Mouse (Mus musculus): Measurements from ENCODE around the gene Erfe.

Erfe gene

DNA sequence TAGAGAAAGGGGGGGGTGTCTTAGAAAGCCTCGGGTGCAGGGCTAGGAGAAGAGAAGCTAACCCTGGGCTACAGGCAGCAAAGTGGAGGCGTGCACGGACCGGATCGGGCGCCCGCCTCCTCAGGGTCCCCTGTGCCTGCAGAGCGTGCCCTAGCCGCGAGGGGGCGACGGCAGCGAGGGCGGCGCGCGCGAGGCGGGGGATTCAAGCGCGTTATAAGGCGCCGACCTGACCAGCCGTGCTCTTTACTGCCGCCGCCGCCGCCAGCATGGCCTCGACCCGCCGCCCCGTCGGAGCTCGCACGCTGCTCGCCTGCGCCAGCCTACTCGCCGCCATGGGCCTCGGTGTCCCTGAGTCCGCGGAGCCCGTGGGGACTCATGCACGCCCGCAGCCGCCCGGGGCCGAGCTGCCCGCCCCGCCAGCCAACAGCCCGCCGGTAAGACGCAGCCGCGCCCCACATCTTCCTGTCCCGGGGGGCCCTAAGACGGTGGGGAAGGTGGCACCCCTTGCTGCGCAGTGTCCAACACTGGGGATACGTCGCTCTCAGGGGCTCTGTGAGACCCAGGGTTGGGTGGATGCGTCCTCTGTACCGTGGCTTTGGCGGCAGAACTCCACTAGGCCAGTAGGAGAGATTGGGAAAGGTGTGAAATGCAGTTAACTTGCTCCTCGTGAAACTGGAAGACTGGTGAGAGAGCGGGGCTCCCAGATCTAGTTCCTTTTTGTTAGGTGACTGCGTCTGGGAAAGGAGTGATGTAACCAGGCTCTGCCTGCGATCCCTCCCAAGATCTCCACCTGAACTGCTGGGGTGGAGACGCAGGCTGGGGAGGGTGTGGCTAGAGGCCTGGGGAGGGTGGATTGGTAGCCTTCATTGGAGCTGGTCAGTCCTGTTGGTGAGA is at the start of gene Erfe:
Gene Erfe, plus strand, starts transcription at position 216 of the 894 bp plus-strand sequence.
- DNase-seq: peak; percentile 12

DNA sequence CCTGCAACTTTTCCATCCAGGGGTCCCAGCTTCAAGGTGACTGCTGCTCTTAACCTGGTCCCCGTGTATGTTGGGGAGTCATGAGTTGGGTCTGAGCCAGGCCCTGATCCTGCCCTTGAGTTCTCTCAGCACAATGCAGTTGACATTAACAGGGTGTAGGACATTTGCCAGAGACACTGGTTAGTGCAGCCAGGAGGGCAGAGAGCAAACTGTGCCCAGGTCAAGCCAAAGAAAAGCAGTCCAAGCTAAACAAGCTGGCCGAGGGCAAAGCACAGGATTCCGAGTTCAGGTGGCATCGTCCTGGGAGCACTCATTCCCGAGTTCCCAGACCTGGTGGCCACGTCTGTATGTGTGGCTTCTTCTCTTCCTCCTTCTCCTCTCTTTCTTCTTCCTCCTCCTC is 48.6 kb upstream of the Erfe start:
- no peak for DNase-seq

DNA sequence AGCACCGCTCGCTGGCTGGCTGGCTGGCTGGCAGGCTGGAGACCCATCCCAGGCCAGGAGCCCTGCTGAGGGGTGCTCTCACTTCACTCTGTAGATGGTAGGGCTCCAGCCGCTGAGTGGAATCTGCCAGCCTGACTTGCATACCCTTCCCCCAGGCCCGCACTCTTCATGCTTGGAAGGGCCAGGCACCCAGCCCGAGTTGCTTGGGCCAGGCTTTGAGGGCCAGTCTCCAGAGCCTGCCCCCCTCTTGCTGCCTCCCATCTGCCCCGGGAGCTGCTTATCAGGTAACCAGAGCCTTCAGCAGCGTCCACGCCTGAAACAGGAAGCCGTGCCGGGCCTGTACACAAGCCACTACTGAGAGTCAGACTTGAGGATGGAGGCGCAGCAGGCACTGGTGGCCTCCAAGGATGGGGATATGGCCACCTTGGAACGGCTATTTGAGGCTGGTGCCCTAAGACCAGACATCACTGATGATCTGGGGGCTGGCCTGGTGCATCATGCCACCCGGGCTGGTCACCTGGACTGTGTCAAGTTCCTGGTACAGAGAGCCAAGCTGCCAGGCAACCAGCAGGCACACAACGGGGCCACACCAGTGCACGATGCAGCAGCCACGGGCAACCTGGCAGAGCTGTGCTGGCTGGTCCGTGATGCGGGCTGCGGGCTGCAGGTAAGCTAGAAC is 44.3 kb upstream of the Erfe start, which contains the start of gene Espnl:
Gene Espnl, plus strand, starts transcription at position 316 of the 679 bp plus-strand sequence.
- DNase-seq: no peak

DNA sequence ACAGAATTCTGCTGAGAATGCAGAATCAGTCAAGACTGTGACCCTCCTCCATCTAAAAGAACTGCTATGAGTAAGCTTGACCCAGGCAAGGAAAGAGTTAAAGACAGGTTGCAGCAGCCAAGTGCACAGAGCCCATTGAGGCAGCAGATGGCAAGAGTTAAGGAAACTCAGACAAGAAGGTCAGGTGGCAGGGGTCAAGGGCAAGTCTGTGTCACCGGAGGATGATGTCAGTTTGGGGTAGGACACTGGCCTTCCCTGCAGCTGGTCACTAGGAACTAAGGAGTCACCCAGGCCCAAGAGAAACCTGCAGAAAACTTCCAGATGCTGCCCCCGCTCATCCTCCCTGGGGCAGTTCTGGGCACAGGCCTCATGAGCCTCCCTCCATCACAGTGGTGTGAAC is 41.6 kb upstream of the Erfe start:
- no peak for DNase-seq

DNA sequence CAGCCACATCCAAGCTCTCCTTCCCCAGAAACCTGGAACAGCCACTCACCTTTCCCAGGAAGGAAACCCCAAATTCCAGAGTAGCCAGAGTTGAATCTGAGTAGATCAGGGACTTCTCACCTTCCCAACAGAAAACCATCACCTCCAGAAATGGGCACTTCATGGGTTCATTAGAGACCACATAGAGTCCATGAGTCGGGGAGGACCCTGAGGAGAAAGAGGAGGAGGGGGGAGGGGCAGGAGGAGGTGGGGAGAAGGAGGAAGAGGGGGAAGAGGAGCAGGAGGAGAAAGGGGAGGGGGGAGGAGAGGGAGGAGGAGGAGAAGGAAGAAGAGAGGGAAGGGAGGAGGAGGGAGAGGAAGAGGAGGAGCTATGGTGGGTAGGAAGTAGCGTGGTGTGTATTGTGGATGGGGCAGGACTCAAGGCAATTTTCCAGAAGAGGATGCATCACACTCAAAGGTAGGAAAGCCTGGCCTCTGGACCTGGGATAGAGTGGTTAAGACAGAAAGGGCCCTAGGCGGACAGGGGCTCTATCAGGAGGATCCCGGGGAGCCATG is 40.7 kb upstream of the Erfe start:
- DNase-seq: no peak

DNA sequence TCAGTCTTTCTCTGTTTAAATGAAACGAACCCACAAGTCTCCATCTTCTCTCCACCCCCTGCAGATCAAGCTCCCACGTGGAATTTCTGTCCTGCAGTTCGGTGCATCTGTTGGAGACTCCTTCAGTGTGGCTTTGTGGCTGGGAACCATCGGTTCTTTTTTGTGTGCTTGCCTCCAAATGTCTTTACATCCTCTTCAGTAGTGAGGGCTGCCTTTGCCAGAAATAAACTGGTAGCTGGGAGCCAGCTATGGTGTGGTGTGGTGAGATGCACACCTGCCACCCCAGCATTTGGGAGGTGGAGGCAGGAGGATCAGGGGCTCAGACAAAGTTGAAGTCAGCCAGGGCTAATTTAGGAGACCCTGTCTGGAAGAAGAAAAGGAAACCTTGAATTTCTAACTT is 34.1 kb upstream of the Erfe start:
- DNase-seq: no peak

DNA sequence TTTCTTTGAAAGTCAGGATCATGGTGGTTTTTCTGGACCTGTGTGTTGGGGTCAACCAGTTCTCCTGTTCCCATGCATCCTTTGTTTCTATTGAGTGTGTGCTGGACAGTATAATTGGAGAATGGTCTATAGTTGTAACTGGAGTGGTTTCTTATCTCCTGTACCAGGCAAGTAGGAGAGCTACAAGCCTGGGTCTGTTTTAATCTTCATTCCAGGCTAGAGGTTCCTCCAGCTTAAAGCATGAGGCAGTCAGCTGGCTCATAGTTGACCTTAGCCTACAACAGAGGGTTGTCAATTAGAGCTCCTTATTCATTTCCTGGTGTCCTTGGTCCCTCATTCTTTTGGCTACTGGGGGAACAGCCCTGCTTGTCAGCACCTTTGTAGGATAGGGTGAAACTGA is 32.6 kb upstream of the Erfe start:
- DNase-seq: no peak

DNA sequence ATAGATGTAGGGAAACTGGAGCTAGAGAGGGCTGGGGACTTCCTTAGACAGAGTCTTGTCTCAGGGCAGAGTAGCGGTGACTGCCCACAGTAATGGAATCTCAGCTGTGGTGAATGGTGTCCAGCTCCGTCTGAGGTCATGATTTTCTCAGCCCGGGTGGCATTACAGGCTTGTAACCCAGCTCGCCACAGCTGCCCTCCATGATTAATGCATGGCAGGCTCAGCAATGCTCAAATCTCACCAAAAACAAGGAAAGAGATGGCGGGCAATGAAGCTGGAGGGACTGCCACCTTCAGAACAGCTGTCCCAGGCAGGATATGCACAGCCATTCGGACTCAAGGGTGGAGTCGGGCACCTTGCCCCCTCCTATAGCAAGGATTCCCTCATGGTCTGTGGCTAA is 28.9 kb upstream of the Erfe start:
- DNase-seq: no peak

DNA sequence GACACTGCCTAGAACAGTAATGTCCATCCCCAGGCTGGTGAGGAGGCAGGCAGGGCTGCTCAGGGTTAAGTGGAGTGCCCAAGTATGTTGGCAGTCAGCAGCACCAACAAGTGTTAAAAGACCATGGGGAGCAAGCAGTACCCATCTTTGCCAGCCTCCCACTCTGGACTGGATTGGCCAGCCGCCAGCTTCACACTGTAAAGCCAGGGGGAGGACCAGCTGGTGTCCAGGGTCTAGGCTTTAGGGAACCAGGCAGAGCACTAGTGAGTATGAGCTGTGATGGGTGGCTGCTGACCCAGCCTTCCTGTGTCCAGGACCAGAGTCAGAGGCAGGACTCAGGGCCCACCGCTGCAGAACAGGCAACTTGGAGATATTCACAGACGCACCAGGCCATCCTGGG is 22.2 kb upstream of the Erfe start:
- no peak for DNase-seq

DNA sequence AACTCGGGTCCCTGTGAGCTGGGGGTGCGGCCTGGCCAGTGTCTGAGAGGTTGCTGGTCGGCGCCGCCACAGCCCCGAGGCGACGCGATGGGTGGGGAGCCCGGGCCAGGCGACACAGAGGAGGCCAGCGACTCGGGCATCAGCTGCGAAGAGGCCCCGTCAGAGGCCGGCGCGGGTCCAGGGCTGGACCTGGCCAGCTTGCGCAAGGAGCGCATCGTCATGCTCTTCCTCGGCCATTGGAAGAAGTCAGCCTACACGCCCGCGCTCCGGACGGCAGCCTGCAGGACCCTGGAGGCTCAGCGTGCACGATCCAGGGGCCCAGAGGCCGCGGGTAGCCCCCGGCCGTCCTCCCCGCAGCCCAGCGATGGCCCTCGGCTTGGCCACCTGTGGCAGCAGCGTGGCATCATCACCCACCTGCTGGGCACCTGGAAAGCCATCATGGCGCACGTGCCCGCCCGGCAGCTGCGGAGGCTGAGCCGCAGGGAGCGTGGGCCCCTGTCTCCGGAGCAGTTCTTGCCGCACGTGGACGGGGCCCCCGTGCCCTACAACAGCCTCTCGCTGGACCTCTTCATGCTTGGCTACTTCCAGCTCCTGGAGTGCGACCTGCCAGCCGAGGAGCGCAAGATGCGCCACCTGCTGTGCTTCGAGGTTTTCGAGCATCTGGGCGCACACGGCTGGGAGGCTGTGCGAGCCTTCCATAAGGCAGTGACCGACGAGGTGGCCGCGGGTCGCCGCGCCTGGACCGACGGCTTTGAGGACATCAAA is 21.1 kb upstream of the Erfe start:
- no peak for DNase-seq

DNA sequence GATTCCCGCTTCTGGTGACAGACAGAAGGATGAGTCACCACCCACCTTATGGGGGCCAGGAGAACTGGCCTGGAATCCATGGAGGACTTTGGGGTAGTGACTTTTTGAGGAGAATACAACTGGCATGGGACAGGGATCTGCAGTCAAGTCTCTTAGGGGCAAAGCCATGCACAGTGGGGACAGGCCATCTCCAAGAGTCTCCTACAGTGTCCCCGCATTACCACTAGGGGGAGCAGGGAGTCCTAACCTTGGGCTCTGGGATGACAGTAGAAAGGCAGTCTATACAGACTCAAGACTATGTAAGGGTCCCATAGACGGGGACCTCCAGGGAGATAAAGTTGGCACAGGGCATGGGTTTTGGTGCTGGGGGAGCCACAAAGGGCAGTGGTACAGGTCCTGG is 19.3 kb upstream of the Erfe start:
- peak; percentile 51 for DNase-seq

DNA sequence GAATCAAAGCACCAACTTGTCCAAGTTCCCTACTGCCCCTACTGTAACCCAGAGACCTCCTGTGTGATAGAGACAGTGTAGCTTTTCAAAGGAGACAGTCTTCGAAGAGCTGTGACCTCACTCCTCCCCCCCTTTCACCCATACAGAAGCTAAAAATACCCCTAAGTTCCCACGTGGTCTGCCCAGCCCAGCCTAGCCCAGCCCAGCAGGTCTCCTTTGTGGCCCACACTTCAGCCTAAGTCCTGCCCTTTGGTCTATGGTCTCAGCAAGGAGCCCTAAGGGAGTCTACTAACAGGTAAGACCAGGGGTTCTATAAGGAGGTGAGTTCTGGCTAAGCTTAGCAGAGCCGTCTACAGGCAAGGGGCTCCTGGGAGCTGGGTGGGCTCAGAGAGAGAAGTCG is 15.4 kb upstream of the Erfe start, which contains the start of gene Klhl30:
Gene Klhl30, plus strand, starts transcription at position 176 of the 400 bp plus-strand sequence.
- no peak for DNase-seq

DNA sequence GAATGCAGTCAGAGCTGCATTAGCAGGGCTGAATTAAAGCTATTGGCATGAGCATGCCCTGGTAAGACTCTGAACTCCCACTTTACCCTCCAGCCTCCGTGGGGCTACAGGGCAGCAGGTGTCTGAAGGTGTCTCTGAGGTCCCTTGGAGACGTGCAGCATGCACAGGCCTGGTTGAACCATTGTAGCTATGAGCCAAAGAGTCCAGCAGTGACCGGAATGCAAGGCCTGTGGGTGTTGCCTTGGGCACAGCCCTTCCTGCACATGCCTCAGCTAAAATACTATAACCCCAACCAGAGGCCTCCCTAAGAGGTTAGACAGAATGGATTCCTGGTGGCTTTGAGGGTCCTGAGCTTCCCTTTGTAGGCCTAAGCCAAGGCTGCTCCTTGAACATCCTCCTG is 15.0 kb upstream of the Erfe start:
- no peak for DNase-seq

DNA sequence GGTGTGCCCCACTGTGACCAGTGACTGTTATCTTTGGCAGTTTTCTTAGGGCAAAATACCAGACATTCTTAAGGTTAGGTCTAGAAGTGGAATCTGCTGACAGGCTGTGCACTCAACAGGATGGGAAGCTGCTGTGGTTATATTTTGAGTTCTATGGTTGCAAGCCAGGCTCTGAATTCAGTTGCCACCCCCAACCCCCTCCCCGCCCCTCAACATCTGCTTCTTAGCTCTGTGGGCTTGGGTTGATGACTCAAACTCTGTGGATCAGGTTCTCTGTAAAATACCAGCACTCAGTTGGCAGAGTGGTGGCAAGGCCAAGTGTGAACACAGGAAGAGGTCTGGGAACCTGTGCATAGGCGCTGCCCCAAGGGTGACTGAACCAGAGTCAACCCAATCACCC is 14.0 kb upstream of the Erfe start:
- no peak for DNase-seq

DNA sequence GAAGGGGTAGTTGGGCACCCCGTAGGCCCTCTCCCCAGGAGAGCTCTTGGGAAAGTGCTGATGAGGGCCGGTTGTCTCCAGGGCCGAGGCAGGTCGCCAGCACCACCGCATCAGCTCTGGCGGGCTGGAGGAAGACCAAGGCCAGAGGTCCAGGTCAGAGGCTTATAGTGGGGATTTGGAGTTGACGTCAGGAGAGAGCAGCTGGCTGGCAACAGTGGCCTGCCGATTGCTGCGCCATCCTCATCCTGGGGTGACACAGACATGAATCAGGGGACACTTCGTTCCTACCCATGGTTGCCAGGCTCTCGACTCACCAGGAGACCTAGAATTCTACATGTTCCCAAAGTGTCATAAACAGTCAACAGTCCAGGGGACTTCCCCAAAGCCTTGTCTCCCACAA is 10.1 kb upstream of the Erfe start:
- DNase-seq: no peak

DNA sequence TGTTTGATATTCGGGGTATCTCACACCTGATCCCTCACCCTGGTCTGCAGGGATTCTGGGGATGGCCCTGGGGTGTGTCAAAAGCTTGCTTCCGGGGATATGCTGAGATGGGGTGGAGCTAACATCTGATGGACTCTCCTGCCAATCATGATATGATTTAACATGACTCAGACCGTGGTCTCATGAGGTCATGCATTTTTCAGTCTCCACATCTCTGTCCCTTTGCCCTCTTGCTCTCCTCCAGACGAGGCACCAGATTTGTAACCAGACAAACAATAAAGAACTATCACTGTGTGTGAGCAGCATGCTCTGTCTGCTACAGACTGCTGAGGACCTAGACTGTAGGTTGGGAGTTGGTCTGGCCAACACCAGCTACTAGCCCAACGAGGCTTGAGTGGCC is 4.1 kb upstream of the Erfe start:
- no peak for DNase-seq

DNA sequence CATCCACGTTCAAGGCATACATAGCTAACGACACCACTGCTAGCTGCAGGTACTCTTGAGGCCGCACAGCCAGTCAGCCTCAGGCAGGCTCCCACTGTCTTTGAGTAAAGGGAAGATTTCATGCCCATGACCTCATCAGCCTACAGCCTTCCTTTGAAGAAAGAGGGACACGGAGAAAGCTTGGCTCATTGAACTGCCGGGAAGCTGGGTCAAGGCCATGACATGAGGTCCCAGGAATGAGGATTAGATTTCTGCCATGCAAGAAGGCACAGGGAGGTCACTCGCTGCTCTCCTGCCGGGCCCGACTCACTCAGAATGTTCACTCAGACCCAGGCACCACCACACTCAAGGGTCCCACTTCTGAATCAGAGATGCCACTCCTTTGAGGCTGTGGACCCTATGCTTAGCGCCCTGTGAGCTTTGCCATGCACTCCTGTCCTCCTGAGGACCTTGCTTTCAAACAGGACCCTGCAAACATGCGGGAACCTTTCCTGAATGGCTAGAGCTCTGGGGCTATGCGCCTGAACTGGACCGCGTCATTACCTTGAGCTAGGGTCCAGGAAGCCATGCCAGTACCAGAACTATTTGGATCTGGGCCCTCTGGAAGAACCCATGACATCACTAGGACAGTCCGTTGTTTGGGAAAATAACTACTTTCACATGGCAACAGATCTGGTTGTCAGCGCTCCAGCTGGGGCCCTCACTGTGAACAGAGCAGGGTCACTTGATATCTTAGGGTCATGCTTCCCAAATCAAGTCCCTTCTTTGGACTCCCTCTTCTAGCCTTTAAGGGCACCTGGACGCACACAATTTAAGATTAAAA is 1.2 kb upstream of the Erfe start:
- DNase-seq: no peak

DNA sequence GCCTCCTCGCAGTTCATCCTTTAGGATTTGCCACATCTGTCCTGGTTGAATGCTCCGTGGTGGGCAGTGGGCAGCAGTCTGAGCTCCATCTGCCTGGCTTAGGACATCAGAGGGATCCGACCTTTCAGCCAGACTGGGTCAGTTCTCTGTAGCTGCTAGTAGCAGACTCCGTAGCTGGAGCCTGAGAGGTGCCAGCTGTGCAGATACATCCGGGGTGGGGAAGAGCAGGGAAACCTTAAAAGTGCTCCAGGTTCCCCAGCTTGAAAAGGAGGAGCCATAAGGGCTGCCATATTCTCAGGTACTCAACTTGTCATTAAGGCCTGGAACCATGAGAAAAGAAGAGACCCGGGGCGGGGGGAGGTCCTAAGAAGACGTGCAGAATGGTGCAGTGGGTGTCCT is 415 bp upstream of the Erfe start:
- no peak for DNase-seq

DNA sequence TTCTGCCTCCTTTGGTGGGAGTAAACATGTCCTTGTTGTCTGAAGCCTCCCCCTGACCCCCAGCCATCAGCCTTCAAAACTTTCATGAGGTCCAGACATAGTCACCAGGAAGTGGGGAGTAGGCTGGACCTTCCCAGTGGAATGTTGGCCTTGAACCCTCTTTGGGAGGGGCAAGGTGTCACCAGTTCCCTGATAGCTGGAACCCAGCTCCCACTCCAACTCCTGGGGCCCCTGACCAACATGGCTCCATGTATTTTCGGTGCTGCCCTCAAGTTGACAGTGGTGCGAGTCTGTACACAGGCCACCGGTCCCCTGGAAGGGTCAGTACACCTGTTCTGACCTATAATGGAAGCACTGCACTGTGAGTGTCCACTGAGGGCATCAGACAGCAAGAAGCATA is 1.1 kb downstream of the Erfe start:
- no peak for DNase-seq

DNA sequence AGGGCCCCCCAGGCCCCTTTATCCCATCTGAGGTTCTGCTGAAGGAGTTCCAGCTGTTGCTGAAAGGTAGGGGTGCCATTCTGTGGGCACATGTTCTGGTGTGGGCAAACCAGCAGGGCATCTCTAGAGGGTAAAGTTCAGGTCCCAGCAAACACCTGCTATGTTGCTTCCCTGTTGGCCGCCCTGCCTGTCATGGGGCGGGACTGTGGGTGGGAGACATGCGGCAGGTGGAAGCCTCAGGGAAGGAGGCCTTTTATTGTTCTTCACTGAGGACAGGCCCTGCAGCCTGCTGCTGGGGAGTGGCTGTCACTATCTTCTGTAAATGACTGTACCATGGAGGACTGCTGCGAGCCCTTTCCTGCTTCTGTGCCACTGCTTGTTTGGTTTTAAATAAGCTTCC is 3.2 kb downstream of the Erfe start:
- no peak for DNase-seq

DNA sequence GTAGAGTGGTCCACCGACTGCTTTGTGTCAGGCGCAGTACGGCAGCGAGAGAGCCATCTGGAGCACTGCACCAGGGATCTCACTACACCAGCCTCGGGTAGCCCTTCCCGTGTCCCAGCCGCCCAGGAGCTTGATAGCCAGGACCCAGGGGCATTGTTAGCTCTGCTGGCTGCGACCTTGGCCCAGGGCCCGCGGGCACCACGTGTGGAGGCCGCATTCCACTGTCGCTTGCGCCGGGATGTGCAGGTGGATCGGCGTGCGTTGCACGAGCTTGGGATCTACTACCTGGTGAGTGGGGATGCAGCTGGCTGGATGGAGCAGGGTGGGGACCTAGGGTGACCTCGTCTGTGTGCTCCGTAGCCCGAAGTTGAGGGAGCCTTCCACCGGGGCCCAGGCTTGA is 3.8 kb downstream of the Erfe start:
- DNase-seq: no peak

DNA sequence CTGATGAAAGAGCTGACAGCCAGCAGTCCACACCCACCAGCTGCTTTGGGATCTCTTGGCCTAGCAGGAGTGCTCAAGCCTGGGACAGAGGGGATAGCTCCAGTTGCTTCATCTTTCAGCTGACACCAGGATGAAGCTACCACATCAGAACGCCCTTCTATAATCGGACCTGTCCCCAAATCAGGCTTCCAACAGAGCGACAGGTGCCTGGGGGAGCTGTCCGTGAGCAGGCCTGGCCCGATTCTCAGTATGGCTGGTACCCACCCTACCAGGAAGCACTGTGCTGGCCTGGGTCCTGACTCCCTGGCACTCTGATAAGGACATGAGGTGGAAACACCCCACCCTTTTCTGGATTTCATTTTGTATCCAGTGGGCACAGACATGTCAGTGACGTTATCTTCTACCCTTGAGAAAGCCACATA is 7.2 kb downstream of the Erfe start:
- no peak for DNase-seq

Measured in cerebellum, adult 11 months (tissue).